10 mouse cellular contexts compared by ENCODE assay signal in the genomic region with DNA sequence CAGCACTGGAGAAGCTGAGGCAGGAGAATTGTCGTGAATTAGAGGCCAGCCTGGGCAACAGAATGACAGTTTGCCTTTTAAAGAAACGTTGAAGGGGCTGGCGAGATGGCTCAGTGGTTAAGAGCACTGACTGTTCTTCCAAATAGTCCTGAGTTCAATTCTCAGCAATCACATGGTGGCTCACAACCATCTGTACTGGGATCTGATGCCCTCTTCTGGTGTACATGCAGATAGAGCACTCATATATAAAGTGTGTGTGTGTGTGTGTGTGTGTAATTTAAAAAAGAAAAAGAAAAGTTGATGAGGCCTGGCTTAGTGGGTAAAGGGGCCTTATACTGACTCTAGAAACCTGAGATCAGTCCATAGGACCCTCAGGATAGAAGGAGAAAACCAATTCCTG. TPM values are rescaled to one million over a fixed set of nuclear protein-coding genes. Genes with fewer than 3 reads are reported as not detected.
DNase-seq lines count a peak whose midpoint lies in the region; ATAC-seq and TF ChIP-seq lines count a peak whose summit lies in the region.
"Had no signal": no experiment of that assay in that cellular context is flagged by ENCODE, and none has a peak within 500 bp of the region (broad histone marks: within the 10 kb centered on the region; RNA-seq: fewer than 3 reads in every experiment).

No protein-coding gene starts in this region.

- H3K4me1 ChIP-seq in heart, embryonic 11.5 days (ENCODE audit: control insufficient read depth, insufficient read depth, low read length), result peaks cover 7% of the 10 kb centered on the region; the same call in 1 of the 2 replicates
- H3K4me1 ChIP-seq in lung, embryonic 15.5 days, result peaks cover 37% of the 10 kb centered on the region
- H3K4me1 ChIP-seq in bone marrow macrophage, adult 2 months (ENCODE audit: control insufficient read depth, insufficient read depth, low read length), result peaks cover 12% of the 10 kb centered on the region
- no peaks in the 10 kb centered on the region for H3K4me1 ChIP-seq in cerebellum, adult 2 months (ENCODE audit: control insufficient read depth, insufficient read depth, low read length)

- H3K9ac ChIP-seq in heart, embryonic 11.5 days (ENCODE audit: low read depth, low read length), result no peak overlapping the region
- no peak overlapping the region for H3K9ac ChIP-seq in lung, embryonic 15.5 days
- H3K9ac ChIP-seq: hindbrain, embryonic 14.5 days had no signal

- H3K4me2 ChIP-seq in heart, embryonic 11.5 days, result no peak overlapping the region
- no peak overlapping the region for H3K4me2 ChIP-seq in lung, embryonic 15.5 days
- H3K4me2 ChIP-seq: hindbrain, embryonic 14.5 days had no signal

- no peaks in the 10 kb centered on the region for H3K27me3 ChIP-seq in heart, embryonic 11.5 days (ENCODE audit: control insufficient read depth, insufficient read depth, low read length)
- H3K27me3 ChIP-seq in lung, embryonic 15.5 days, result no peaks in the 10 kb centered on the region
- no peaks in the 10 kb centered on the region for H3K27me3 ChIP-seq in cerebellum, adult 2 months (ENCODE audit: control insufficient read depth, insufficient read depth, low read length)

- no peak for DNase-seq in heart, adult 11 months
- DNase-seq in lung, postnatal 10 days, result no peak
- no peak for DNase-seq in cerebellum, adult 2 months
- no peak for DNase-seq in urinary bladder, postnatal 14 days (ENCODE audit: low spot score)
- DNase-seq: cerebellum, adult 8-10 months had no signal

- no peaks in the 10 kb centered on the region for H3K36me3 ChIP-seq in heart, embryonic 11.5 days (ENCODE audit: control insufficient read depth, insufficient read depth, low read length)
- H3K36me3 ChIP-seq in lung, embryonic 15.5 days, result no peaks in the 10 kb centered on the region

- no peak for TF ChIP-seq CTCF in bone marrow macrophage, adult 2 months (IDR thresholded peaks at IDR 0.05; ENCODE audit: low read depth, low read length)
- TF ChIP-seq CTCF in cerebellum, adult 2 months (IDR thresholded peaks at IDR 0.05; ENCODE audit: borderline replicate concordance, insufficient read depth, low read depth, low read length), result no peak

- no peaks in the 10 kb centered on the region for H3K9me3 ChIP-seq in heart, embryonic 11.5 days (replicated peaks; ENCODE audit: control insufficient read depth, low read length)
- no peaks in the 10 kb centered on the region for H3K9me3 ChIP-seq in lung, embryonic 15.5 days

- no peak overlapping the region for H3K4me3 ChIP-seq in heart, embryonic 11.5 days (ENCODE audit: low read depth, low read length)
- H3K4me3 ChIP-seq in lung, embryonic 15.5 days, result no peak overlapping the region
- peak overlapping the region; percentile 9; the same call in 1 of the 2 replicates for H3K4me3 ChIP-seq in bone marrow macrophage, adult 2 months (ENCODE audit: insufficient read depth, low read length)
- no peak overlapping the region for H3K4me3 ChIP-seq in cerebellum, adult 2 months (replicated peaks; ENCODE audit: insufficient read depth, low read depth, low read length)

- H3K27ac ChIP-seq in heart, embryonic 11.5 days (ENCODE audit: low read depth, low read length), result peak overlapping the region; percentile 4; the same call in 1 of the 2 replicates
- H3K27ac ChIP-seq in lung, embryonic 15.5 days, result peak overlapping the region; percentile 95
- H3K27ac ChIP-seq in bone marrow macrophage, adult 2 months (ENCODE audit: insufficient read depth, low read depth, low read length), result peak overlapping the region; percentile 30
- no peak overlapping the region for H3K27ac ChIP-seq in cerebellum, adult 2 months (ENCODE audit: insufficient read depth, low read length)
- H3K27ac ChIP-seq: hindbrain, embryonic 14.5 days had no signal

- ATAC-seq in heart, embryonic 11.5 days (replicated peaks; ENCODE audit: insufficient number of reproducible peaks, low FRiP score, low TSS enrichment), result no peak
- no peak for ATAC-seq in lung, embryonic 15.5 days (ENCODE audit: borderline replicate concordance, extremely low read depth, low FRiP score, low TSS enrichment)
- ATAC-seq in megakaryocyte, adult 5-6 weeks (ENCODE audit: poor library complexity, severe bottlenecking), result peak; percentile 26; the same call in 1 of the 2 replicates

- WGBS in heart, embryonic 11.5 days (ENCODE audit: insufficient replicate concordance), result 67% methylated on average over 3 of the region's 3 CpGs
- 68% methylated on average over 3 of the region's 3 CpGs for WGBS in lung, embryonic 15.5 days
- WGBS in cerebellum, adult 2 months, result 72% methylated on average over 3 of the region's 3 CpGs

- no peak for TF ChIP-seq POLR2A in bone marrow macrophage, adult 2 months (IDR thresholded peaks at IDR 0.05; ENCODE audit: borderline replicate concordance, low read depth, low read length)
- TF ChIP-seq POLR2A in cerebellum, adult 2 months (IDR thresholded peaks at IDR 0.05; ENCODE audit: borderline replicate concordance, insufficient read depth, low read length), result no peak

RNA-seq across cellular contexts. Expression of a gene that starts 20.2 kb away (rescaled TPM):
- 27.7 and 28.2 TPM in 2 replicates for polyA plus RNA-seq in heart, embryonic 11.5 days (2014; fragmentation: Nextera tagmentation; extraction: Ambion mirVana)
- polyA plus RNA-seq in lung, embryonic 15.5 days (2015; fragmentation: Nextera tagmentation; extraction: Ambion mirVana), result 28.0 and 29.6 TPM in 2 replicates
- 10.2 and 13.6 TPM in 2 replicates for polyA plus RNA-seq in bone marrow macrophage, adult 2 months (2012; ENCODE audit: insufficient read depth, insufficient read length, missing spikeins)
- 38.8 and 45.4 TPM in 2 replicates for total RNA-seq in megakaryocyte, adult 5-6 weeks (2015)
- 27.1 and 30.9 TPM in 2 replicates for total RNA-seq in megakaryocyte, adult 5-6 weeks (2017)
- polyA plus RNA-seq in cerebellum, adult 2 months (2012; rRNA removed), result 5.4 and 6.4 TPM in 2 replicates
